Mouse (Mus musculus) olfactory bulb, adult 2 months (tissue): ENCODE data around the gene Sypl. TPM values are rescaled to one million over a fixed set of nuclear protein-coding genes. Genes with fewer than 3 reads are reported as not detected.
A peak's percentile ranks its signal among the peaks of the same experiment; 100 is the strongest.

ENCODE experiments used
- H3K27ac ChIP-seq: fragments of 200-500 bp; 2 replicates; pipeline ENCODE4 v1.5.1; 2012; ENCODE audit warnings: low read depth, low read length; ENCODE audit not compliant: insufficient read depth
- H3K4me1 ChIP-seq: fragments of 200-500 bp; 2 replicates; pipeline ENCODE4 v1.6.1; 2012; ENCODE audit warnings: low read length; ENCODE audit not compliant: control insufficient read depth, insufficient read depth
- H3K4me3 ChIP-seq: fragments of 200-500 bp; 2 replicates; pipeline ENCODE4 v1.5.1; 2012; ENCODE audit warnings: mild to moderate bottlenecking, low read depth, low read length, moderate library complexity; ENCODE audit not compliant: insufficient read depth
- CTCF ChIP-seq: fragments of 200-500 bp; IDR thresholded peaks from 2 replicates; pipeline ENCODE4 v1.5.1; 2012; ENCODE audit warnings: low read depth, mild to moderate bottlenecking, low read length, moderate library complexity; ENCODE audit not compliant: insufficient read depth
- POLR2A ChIP-seq: fragments of 200-500 bp; IDR thresholded peaks from 2 replicates; pipeline ENCODE4 v1.6.1; 2012; ENCODE audit warnings: mild to moderate bottlenecking, low read depth, low read length, moderate library complexity; ENCODE audit not compliant: insufficient read depth
- WGBS: fragments of 180-500 bp; shearing (Covaris S2); methylation state at CpG from one replicate; pipeline ENCODE4 v1.1.7; 2018; 5-methylcytosine and 5-hydroxymethylcytosine counted together
- polyA plus RNA-seq: library from polyadenylated mRNA; stranded (reverse); fragments of >200 nt; gene quantifications from 2 replicates; pipeline ENCODE4 v1.2.4, GENCODE M21; 2012; ENCODE audit warnings: low replicate concordance; ENCODE audit not compliant: missing spikeins, insufficient read depth, insufficient read length

Sypl gene
- polyA plus RNA-seq, 1 experiment: not detected

DNA sequence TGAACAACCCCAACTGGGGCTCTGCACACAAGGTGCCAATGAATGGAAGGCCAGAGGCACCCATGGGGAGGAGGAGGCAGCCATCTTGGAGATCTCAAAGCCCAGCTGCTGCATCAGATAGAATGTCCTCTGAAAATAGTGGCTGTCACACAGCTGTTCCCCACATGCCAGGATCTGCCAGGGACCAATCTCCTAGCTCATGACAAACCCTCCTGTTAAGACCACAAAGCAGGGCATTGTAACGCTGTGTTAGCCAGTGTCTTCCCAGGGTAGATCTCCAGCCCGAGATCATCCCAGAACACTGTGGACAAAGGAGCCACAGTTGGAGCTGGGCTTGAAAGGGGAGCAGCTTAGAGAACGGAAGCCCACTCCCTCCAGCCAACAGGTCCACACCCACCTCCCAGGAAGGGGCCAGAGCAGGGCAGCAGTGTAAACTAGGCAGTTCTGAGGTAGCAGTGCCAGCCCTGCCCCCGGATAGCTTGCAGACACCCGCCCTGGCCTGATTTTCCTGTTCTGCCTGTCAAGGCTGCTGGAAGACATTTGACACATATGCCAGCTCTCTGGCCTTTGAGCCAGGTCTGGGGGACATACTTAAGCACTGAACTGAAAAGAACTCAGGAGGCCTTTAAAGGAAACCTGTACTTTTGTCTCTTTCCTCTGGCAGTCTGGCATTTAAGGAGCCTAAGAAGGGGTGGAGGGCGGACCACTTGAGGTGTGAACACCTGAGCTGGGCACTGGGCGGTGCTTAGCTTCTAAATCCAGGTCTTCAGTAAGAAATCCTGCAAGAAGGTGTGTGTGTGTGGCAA, 54.8 kb downstream of the Sypl start:
- 63% methylated on average over 7 of the region's 7 CpGs for WGBS
- Histone ChIP-seq H3K27ac (no peak overlapping the region), H3K4me1 (peaks cover 4% of the 10 kb centered on the region; the same call in 1 of the 2 replicates), H3K4me3 (no peak overlapping the region)
- no peak for TF ChIP-seq POLR2A
- TF ChIP-seq CTCF: no peak

DNA sequence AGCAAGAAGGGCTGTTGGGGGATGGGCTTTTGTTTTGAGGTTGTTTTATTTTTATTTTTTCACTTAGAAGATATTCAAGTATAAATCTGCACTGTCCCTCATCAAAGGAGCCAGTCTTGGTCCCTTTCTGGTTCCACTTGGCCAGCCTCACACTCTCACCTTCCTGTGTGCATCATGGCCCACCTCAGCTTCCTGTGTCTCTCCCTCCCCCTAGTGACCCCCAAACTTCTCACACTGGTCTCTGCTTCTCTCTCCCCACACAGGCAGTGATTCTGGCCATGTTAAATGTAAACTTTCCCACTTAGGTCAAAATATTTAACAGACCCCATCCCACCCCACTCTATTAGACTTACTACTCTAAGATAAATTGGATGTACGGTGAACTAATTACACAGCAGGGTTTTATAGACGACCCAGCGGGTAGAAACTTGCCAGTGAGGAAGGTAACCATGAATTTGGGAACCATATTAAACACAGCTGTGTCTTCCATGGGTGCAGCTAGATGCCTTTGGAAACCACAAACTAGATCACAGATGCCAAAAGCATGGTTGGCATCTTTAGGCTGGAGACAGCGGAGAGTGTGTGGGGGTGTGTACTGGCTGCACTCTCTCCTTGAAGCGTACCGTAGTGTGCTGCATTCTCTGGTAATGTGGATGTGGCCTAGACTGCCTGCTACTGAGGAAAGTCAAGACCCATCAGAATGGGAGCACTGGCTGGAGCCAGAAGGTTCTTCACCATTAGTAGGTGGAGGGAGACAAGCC, 55.7 kb downstream of the Sypl start:
- WGBS: 59% methylated on average over 6 of the region's 6 CpGs
- no peak overlapping the region for H3K27ac ChIP-seq
- TF ChIP-seq POLR2A: no peak
- TF ChIP-seq CTCF: no peak
- no peak overlapping the region for H3K4me3 ChIP-seq
- H3K4me1 ChIP-seq: 0 out of 2 replicates have a peak, but pooled peaks cover 2% of the 10 kb centered on the region

DNA sequence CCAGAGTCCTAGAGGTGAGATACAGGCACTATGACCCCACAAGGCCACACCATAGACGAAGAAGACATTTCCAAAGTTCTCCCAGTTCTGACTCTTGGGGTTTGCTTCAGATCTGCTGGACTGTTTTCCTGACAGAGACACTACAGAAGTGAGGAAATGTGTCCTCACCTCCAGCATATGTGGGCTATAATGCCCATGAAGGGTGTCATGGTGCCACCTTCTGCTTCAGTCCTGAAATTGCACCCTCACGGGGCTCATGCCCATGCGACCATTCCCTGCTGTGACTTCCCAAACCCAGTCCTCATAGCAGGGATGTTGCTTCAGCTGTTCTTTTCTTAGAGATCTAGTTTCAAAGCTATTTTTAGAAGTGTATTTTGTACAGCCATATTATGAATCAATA, 56.3 kb downstream of the Sypl start:
- Histone ChIP-seq H3K4me3 (no peak overlapping the region), H3K4me1 (0 out of 2 replicates have a peak, but pooled peaks cover 2% of the 10 kb centered on the region), H3K27ac (no peak overlapping the region)
- TF ChIP-seq CTCF: peak; percentile 29; the same call in 1 of the 2 replicates
- no peak for TF ChIP-seq POLR2A
- 65% methylated on average over 3 of the region's 3 CpGs for WGBS

GRCm38 (mm10) chr12:33014050-33014796, 60.5 kb downstream of the Sypl start:
- 53% methylated on average over 7 of the region's 7 CpGs for WGBS

DNA sequence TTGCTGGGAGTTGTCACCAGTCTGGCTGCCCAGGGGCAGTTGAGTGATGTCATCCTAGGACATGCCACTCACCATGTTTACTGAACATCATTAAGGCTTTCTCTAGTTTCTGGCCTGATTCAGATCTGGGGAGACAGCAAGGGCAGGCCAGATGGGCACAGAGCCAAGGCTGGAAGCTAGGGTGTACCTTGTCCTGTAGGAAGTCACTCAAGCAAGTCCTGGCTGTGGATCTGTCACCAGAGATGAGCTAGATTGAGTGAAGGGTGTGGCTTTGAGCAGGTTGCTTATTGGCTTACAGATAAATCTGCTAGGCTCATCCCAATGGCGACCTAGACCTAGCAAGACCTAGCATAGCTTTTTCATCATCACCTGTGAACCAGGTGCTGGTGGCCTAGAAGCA, 61.4 kb downstream of the Sypl start:
- WGBS: 100% methylated on average over 1 of the region's 1 CpGs
- TF ChIP-seq POLR2A: no peak
- no peak for TF ChIP-seq CTCF
- H3K27ac ChIP-seq: no peak overlapping the region
- H3K4me3 ChIP-seq: no peak overlapping the region
- no peaks in the 10 kb centered on the region for H3K4me1 ChIP-seq

More at GRCm38 (mm10) chr12:33014050-33014796, 60.5 kb downstream of the Sypl start:
- H3K27ac ChIP-seq: no peak overlapping the region
- H3K4me3 ChIP-seq: no peak overlapping the region
- no peak for TF ChIP-seq CTCF
- TF ChIP-seq POLR2A: no peak
- no peaks in the 10 kb centered on the region for H3K4me1 ChIP-seq

DNA sequence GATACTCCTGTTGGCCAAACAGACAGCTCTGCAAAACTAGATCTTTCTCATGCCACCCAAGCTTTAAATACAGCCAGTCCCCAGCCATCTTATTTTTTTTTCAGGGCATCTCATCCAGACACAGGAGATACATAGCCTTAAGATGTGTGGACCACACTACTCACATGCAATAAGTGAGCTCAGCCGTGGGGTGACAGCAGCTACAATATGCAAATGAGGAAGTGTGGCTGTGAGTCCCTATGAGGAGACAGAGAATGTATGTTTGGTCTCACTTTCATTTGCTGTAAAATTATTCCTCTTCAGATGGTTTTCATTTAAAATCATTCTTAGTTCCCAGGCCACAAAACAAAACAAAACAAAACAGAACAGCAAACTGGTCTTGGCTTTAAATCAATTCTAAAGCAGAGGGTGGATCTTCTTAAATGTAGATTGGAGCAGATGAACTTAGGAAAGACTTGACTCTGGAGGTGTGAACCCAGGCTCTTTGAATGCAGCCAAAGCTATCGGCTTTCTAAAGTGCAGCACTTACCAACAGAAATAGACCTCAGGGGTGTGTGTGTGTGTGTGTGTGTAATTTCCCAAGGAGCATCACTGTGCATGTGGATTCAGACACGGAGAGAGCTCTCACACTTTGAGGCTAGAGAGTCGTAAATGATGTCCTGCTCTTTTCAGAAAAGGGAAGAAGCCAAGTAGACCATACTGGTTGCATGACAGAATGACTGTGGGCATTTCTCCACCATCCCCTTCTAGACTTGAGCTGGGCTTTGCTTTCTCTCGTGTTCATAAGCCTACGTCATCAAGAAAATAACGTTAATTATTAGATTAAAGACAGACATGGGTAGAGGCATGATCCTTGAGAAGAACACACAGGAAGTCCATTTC, 63.4 kb downstream of the Sypl start:
- no peak overlapping the region for H3K27ac ChIP-seq
- WGBS: 78% methylated on average over 7 of the region's 7 CpGs
- no peak overlapping the region for H3K4me3 ChIP-seq
- TF ChIP-seq CTCF (no peak), POLR2A (no peak)
- no peaks in the 10 kb centered on the region for H3K4me1 ChIP-seq

DNA sequence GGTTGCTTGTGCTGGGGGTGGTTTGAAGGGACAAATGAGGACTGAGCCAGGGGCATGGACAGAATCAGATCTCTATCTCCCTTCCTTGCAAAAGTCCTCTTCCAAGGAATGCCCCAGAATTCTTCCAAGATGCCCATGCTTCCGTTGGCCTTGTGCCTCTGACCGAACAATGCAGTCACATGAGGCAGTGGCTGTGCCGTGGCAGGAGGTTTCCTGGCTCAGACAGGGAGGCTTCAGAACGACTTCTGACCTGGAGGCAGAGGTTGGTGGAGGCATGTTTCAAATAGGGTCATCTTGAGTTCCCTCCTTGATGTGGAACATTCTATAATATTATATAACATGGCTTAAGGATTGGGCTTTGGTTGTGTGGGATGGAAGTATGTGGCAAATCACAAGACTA, 64.9 kb downstream of the Sypl start:
- 72% methylated on average over 4 of the region's 4 CpGs for WGBS
- Histone ChIP-seq H3K4me1 (no peaks in the 10 kb centered on the region), H3K27ac (no peak overlapping the region), H3K4me3 (no peak overlapping the region)
- no peak for TF ChIP-seq POLR2A

DNA sequence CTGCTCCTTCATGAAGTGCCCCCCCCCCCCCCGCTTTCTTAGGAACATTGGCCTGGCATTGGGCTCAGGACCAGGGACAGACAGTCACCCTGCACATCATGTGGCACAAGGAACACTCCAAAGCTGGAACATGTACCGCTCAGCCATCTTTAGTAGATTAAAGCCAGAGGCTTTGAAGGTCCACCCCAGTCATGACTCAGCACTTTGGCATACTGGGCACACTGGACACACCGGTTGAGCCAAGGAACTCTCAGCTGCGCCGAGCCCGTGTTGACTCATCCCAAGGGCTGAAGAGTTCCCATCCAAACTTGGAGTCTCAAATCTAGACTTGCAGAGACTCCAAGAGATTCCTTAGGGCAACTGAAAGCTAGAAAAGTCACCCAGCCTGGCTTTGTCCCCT, 66.3 kb downstream of the Sypl start:
- Histone ChIP-seq H3K4me1 (no peaks in the 10 kb centered on the region), H3K4me3 (no peak overlapping the region), H3K27ac (no peak overlapping the region)
- 66% methylated on average over 6 of the region's 6 CpGs for WGBS
- TF ChIP-seq POLR2A: no peak
- TF ChIP-seq CTCF: no peak
